Mouse (Mus musculus) adipose tissue, adult 10 weeks (tissue): ENCODE measurements around the gene F3. TPM values are rescaled to one million over a fixed set of nuclear protein-coding genes. Genes with fewer than 3 reads are reported as not detected.

Experiments
- polyA plus RNA-seq: library from polyadenylated mRNA; stranded (reverse); fragments of 350-450 nt; fragmentation: Illumina TruSeq; extraction: RNeasy Lipid Tissue Mini Kit (QIAGEN cat#74804); gene quantifications from one replicate; pipeline ENCODE4 v1.2.3, GENCODE M21; 2014; ENCODE audit warnings: low read depth, low replicate concordance

The F3 gene
- polyA plus RNA-seq: 37.2 TPM

GRCm38 (mm10) chr3:121722971-121723844, at the start of gene F3:
Gene F3 (plus strand): TSS chr3:121723537.

Other genes with a start within 250 kb of the F3 start
- 37.2 TPM for gene Slc44a3, start 191.1 kb upstream of the F3 start, polyA plus RNA-seq
- gene 4930432M17Rik, start 52.8 kb upstream of the F3 start, polyA plus RNA-seq: not detected
- 75.4 TPM for gene Abcd3, start 91.8 kb downstream of the F3 start, polyA plus RNA-seq
- 74.9 TPM for gene Arhgap29, start 229.0 kb downstream of the F3 start, polyA plus RNA-seq